1 mouse cellular context compared by ENCODE assay signal in genomic region chr1:106796542-106796924, GRCm38 (mm10).
TF ChIP-seq lines count a peak whose summit lies in the region.

Gene Vps4b, minus strand, starts transcription at chr1:106796728.

TF ChIP-seq in MEL, 35 proteins besides CTCF, POLR2A, EP300 and RAD21 (continued from another document):
- TF ChIP-seq KAT2A (conservative IDR thresholded peaks at IDR 0.05; ENCODE audit: low read depth, low read length) (peak; percentile 90), ZNF384 (IDR thresholded peaks at IDR 0.05; ENCODE audit: low read depth, low read length) (no peak), POLR2AphosphoS5 (IDR thresholded peaks at IDR 0.05; ENCODE audit: borderline replicate concordance, low read depth, low read length) (peak; percentile 93; the same call in 1 of the 2 replicates)
